Mouse (Mus musculus) ES-CJ7 (cell line): Measurements from ENCODE around the gene Egfem1.

Experiments used
- DNase-seq: peaks from one replicate; pipeline ENCODE4 v3.0.0; 2011; ENCODE audit warnings: low read depth, low spot score

Gene Egfem1

DNA sequence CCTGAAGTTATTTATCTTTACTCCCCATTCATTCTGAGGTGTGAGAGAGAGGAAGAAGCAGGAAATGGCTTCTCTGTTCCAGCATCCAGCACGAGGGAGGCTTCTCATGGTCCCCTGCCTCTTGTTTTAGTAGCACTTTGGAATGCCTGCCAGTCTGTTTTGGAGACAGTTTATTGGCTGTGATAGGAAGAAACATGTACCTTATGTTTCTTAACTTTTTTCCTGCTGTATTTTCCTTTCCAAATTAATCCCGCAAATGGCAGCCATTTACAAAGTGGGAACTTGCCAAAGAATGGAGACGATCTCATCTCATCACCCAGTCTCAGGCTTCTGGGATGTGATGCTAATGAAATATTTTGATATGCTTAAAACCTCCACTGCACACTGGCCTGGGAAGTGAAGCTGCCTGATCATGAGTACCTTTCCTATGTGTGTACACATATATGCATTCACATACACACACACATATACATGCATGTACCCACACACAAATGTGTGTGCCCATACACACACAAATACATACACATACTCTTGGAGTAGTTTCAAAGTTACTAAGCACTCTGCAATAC is 260.5 kb downstream of the Egfem1 start:
- DNase-seq, result no peak

DNA sequence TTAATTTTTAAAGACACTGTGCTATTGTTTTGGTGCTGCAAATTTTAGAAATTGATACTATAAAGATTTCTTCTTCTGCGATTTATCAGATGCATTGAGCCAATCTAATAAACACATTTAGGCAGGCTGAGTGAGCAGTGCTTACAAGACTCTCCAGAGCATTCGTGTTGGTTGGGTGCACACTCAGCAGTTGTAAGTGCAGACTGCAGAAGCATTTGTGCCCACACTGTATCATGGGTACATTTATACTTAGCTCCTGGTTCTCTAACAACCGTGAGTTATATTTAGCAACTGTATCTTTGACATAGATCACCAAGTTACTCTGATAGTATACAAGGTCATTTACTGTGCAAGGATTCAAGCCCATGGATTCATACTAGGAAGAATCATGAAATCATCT is 264.0 kb downstream of the Egfem1 start:
- DNase-seq, result no peak

DNA sequence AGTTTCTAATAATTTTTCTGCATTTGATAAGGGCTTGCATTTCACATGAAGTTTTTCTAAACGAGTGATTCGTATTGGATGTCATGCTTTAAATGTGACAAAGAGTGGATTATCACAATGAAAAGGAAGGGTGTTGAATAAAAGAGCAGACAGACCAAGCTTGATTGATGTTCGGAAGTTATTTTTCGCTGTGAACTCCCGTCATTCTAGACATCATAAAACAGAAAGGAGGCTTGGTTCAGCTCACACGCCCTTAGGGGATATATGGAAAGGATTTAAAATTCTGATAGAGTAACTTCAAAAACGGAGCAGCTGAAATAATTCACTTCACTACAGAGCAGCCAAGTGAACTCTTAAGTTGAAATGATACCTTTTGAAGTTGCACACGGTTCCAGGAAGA is 285.1 kb downstream of the Egfem1 start:
- no peak for DNase-seq

DNA sequence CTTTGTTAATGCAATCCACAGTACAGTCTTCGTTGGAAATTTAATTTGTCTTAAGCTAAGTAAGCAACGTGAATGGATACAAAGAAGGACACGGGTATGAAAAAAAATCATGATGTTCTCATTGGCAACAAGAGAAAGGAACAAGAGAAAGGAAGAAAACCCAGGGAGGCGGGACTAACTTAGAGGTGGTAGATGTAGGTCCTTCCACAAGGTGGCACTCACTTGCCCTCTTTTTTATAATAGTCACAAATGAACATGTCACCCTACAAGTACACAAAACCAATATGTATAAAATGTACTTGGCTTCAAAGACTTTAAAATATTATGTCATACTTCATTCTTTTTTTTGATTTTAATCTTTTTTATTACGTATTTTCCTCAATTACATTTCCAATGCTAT is 288.7 kb downstream of the Egfem1 start:
- peak; percentile 38 for DNase-seq

DNA sequence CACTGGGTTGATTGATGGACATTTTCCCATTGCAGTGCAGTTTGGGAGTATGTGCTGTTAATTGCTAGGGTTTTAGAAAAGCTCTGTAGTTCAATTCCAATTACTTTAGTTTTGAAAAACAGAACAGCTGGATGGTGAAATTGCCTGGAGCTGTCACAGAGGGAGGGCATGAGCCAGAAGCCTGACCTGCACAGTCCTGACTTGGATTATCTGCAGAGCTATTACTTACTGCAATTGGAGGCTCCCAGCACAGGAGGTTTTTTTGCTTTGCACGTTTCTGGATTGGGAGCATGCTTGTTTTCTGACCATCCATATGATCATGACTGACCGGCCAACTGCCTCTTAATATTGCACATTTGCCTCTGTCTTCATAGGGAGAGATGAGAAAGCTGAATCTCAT is 299.4 kb downstream of the Egfem1 start:
- no peak for DNase-seq

DNA sequence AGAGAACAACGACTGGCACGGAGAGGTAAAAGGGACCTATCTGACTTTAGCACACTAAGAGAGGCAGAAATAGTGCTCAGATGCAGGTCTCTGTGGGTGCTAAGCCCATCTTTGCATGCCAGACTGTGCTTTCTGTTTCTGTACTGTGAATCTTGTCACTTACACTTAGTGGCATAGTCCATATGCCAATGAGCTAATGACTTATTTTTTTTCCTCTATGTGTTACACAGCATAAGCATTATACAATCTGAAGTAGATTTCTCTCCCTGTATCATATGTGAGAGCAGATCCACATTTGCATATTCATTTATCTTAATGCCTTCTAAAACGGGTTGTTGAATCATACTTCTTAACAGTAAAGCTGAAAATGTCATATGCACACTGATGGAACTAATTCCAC is 317.2 kb downstream of the Egfem1 start:
- DNase-seq, result no peak

DNA sequence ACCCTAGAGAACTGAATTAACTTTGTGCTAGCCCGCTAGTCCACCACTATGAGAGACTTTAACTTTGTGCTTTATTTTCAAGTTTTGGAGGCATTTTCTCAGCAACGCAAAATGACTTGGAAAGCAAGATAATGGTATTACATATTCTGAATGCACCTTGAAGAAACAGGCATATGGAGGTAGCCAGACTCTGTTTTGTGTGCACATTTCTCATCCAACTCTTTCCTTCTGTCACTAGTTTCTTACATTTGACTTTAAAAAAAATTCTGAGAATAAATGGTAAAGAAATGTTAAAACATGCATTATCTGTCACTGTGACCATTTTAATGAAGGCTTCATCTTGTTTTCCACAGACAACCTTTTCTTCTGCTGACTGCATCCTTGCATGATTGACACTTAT is 339.8 kb downstream of the Egfem1 start:
- no peak for DNase-seq

DNA sequence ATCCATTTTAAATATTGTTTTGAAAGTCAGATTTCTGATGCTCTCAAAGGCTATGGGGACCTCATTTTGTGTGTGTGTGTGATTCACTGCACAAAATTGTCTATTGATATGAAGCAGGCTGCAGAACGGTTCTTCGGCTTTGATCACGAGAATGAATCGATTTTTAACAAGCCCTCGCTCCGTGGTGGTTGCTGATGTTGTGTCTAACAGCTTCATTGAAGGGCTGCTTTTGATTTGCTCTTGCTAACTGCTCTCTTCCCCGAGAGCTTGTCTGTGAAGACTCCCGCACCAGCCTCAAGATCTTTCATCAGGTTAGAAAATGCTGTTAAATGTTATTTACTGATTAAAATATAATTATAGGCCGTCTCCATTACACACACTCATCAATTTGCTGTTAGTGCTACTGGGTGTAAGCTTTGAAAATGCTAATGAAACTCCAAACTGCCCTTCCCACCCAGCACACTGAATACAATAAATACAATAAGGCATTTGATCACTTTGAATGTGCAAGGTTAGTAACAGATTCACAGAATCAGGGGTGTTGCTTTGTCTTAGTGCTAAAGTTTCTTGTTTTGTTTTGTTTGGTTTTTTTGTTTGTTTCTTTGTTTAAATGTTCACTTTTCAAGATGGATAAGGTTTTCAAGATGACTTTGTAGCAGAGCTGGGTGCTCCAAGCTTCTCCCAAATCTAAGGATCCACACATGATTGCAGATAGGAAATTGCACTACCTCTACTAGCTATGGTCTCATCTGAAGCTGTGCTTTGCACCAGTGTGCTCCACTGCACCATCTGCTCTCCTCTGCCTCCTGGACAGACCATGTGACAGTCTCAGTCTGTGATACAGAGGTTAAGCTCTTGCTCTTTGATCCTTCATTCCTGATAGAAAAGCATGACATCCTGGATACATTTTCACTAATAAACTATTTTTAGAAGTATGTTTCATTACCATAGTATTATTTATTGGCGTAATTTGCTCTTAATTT is 350.6 kb downstream of the Egfem1 start:
- no peak for DNase-seq

DNA sequence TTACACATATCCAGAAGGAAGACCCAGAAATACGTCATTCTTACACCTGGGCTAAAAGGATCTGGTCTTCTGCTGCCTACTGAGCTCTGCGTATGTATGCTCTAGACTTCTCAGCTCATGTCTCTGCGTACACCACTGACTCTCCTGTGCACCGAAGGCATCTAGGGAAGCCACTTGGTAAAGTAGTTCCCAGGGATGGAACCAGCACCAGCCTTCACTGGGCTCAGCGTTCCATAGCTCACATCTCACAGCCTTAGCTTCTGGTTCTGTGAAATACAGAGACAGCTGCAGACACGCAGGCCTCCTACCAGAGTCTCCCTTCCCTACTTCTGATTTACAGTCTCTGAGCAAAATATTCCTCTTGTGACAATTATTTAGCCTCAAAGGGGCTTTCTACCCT is 361.2 kb downstream of the Egfem1 start:
- no peak for DNase-seq

DNA sequence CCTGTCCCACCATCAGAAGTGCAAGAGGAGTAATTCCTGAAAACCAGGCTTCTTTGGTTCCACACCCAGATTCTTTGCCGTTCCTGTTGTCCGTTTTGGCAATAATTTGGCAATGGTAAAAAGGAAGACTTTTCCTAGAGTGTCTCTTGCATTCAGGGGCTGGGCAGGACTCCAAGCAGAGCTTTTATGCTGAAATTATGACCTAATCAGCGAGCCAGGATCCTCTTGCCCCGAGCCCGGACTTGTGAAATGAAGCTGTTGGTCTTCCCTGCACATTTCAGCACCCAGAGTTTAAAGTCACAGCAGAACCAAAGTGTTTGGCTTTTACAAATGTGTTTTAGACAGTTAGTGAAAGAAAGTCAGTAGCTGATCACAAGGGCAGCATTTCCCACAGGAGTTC is 362.8 kb downstream of the Egfem1 start:
- DNase-seq, result no peak

DNA sequence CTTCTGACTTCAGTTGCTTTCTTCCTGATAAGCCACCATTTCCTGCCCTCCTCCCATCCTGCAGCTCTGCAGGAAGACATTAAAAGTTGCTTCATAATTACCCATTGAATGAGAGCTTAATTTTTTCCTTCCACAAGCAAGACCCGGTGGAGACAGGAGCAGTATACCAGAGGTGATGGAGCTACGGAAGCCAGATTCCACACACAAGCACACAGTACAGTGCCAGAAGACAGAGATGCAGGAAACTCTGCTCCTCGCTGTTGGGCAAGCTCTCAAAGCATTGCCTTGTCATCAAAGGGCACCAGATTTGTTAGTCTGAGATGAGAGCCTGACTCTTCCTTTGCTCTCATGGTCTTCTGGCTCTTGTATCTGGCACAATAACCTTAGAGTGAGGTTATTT is 364.3 kb downstream of the Egfem1 start:
- DNase-seq, result no peak

DNA sequence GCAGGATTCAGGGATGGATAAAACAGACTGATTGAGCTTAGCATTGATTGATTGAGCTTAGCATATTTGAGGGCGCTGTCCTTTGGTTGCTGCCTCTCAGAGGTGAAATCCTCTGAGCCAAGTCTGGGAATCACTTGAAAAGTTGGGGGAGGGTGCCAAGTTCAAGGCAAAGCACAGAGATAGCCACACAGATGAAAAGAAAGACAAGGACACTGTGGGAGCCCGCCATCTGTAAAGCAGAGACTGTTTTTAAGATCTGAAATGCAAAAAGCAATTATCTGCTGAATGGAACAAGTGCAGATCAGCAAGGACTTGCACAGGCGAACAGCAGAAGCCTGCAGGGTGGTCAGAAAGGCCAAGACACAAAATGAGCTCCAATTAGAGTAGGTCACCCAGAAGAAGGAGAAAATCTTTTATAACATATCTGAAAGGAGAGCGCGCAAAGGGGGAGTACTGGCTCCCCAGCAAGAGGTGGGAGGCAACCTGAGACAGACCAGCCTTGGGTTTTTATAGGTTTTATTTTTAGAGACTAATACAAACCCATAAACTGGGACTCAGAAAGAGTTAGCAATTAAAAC is 367.1 kb downstream of the Egfem1 start:
- no peak for DNase-seq

DNA sequence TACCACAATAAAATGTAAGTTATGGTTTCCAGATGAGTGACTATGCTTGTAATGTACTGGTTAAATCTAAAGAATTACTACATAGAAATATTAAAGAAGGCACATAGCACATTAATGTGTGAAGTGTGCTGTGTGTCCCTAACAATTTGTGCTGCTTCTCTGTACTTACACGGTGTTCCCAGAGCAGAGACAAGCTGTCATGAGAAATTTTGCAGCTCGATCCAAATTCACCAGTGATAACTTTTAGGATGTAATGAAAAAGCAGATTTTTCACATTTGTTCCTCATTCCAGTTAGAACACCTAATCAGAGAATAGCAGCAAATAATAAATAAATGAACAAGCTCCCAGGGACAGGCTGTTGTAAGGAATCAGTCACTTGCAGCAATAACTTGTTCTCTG is 416.4 kb downstream of the Egfem1 start:
- no peak for DNase-seq

DNA sequence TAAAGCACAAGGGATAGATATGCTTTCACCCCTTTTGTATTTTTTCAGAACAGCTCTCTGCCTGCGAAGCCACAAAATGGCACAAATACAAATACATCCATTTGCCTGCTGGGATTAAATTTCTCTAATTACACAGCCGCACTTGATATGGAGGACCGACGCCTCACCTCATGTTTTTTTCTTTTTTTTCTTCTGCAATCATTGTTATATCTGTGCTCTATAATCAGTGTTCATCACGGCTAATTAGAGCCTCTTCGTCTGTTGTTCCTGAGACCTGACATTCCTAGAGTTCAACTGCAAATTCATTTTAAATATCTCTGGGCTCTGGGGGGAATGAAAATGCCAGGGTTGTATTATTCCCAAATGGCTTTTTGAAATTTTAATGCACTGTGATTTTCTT is 417.4 kb downstream of the Egfem1 start:
- DNase-seq, result no peak

DNA sequence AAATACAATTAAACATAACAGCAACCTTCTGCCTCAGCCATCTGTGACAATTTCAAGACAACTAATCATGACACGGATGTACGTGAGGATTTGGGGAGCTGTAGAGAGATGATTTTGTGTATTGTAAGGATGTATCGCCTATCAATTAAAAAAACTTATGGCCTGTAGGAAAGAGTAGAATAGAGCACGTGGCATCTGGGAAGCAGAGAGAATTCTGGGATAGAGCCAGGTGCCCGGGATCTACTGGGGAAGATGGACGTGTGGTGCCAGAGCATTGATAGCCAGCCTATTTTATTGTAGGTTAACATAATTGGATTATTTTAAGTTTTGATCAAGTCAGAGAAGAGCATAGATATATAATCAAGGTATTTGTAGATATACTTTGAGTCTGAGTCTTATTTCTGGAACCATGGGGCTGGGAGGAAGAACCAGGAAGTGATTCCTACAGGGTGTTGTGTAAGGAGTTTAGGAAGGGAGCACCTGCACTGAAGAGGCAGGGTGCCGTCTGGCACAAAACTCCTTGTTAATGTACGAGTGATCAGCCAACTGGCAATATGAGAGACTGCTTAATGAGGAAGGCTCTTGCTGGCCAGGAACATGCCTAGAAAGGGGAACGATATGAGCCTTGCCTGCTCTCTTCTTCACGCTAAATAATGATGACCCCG is 443.6 kb downstream of the Egfem1 start:
- no peak for DNase-seq

DNA sequence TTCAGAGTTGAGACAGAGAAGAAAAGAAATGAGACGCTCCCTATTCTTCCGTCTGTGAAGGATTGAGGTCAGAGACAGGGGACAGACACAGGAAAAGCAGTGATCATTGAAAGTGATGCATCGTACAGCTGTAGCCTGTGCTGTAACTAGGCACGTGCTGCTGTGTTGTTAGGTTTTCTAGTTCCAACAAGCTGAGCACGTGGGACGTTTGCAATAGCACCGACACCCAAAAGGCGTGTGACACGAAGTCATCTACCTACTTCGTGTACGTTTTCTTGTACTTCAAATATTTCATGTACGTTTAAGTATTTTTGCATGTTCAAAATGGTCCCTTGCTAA is 444.1 kb downstream of the Egfem1 start:
- DNase-seq, result no peak

DNA sequence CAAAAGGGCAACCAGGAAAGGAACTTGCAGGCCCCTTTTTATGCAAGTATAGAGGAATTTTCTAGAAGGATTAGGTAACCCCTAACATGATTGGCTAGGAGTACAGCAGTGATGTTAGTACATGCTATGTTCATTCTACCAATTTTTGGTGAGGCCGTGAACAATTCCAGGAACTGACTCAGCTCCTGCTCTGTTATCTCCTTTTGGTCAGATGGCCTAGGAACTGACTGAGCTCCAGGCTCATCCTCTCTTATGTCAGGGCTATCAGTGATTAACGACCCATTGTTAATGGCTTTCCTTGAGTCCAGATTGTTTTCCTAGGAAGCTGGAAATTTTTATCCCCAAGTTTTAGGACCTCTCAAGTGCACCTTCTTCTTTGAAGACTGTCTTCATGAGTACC is 457.4 kb downstream of the Egfem1 start:
- DNase-seq, result no peak

DNA sequence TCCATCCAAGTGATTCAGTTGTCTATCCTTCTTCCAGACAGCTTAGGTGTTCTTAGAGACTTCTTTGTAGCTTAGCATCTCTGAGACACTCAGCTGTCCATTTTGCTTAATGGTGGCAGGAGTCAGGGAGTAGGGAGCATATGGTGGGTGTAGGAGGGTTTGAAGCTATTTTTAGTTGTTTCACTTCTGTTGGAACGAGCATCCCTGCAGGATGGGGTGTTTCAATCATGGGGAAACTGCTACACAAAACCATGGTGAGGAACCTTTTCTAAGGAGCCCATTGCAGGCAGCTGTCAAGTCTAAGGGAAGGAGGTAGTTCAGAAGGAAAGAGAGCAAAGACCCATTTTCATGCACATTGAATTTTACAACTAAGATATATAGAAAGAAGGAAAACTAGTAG is 458.1 kb downstream of the Egfem1 start:
- no peak for DNase-seq

DNA sequence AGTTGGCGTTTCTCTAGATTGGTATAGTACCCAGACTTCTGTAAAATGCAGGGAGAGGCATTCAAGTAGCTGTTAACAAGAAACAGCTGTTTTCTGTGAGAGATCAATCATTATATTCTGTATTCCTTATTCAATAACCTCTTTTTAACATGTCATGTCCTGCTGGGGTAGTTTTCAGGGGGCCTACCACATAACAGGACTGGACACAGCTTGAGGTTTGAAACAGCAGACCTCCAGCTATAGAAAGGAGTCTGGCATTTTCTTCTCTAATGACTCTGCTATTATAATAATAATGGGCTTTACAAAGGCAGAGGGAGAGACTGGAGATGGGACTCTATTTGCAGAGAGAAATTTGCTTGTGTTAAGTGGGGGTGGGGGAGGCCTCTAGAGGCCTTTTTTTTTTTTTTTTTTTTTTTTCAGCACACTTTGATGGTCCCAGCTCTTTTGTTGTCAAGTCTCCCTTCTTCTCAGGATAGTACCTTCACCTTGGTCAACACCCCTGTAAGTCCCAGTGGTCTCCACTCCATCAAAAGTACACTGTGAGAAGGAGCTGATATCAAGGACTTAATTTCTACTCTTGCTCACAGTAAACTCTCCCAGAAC is 459.8 kb downstream of the Egfem1 start:
- peak; percentile 45 for DNase-seq

DNA sequence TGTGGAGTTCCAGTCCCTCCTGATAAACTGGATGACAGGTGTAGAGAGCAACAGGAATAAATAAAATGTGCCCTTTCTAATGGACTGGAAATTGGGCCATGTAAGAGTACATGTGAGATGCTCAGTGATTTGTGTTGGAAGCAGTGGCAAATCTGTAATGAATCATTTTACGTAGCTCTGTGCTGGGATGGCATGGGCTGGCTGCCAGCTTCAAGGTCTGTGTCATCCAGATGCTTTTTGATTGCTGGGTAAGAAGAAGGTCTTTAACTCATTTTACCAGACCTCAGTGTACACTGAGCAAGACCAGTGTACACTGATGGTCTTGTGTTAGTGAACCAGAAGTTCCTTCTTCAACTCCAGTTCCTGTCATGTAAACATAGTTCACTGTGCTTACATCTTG is 462.2 kb downstream of the Egfem1 start:
- no peak for DNase-seq

DNA sequence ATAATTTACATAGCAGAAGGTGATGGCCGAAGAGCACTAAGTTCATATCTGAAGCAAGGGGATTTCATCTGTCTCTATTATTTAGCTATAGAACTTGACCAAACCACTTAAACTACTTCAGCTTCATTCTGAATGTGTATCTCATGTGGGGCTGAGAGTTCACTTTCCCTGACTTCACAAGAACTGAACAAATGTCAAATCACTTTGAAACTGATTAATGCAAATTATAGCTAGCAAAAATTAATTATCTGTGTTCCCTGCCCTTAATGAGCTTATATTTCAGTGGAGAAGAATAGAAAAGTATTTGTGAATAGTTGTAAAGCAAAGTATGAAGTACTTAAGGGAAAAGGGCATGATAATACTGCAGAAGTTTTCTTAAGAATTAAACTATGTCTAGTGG is 481.3 kb downstream of the Egfem1 start:
- DNase-seq, result no peak
